Mouse (Mus musculus) c-Kit-positive CD71-positive TER-119-positive erythroid progenitor cells, embryonic 14.5 days (primary cell): Measurements from ENCODE around the gene Brpf3.
"Not testable (repeated sequence)": the region's sequence is repeated elsewhere in the genome, so short reads cannot be mapped to it uniquely, and the experiment has no call there.

Source experiments
- DNase-seq: peaks from one replicate; pipeline ENCODE4 v3.0.0-alpha.2; 2013; ENCODE audit warnings: low spot score

The Brpf3 gene

GRCm38 (mm10) chr17:28799291-28800160 is 1.4 kb upstream of the Brpf3 start:
- no peak for DNase-seq

DNA sequence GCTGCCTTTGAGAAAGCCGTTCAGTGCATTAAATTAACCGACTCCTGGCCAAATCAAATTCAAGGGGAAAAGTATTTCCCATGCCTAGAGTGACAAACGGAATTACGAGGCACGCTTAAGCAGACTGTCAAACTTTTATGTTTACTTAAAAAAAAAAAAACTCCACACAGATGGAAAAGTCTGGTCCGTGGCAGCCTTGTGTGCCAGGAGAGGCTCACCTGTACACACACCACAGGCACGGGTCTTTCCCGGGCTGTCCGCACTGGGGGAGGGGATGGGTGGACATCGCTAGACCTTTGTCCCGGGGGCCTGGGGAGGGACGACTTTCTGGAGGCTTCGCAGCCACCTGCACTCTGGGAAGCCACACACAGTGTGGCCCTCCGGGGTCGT is 614 bp upstream of the Brpf3 start:
- no peak for DNase-seq

- peak; percentile 99 for DNase-seq
These were observed 650 bp downstream of the Brpf3 start for GRCm38 (mm10) chr17:28801474-28802005.

- DNase-seq: peak; percentile 52
These were observed 1.2 kb downstream of the Brpf3 start for GRCm38 (mm10) chr17:28802006-28802481.

GRCm38 (mm10) chr17:28803316-28803715 is 2.4 kb downstream of the Brpf3 start:
- DNase-seq: peak; percentile 57

DNA sequence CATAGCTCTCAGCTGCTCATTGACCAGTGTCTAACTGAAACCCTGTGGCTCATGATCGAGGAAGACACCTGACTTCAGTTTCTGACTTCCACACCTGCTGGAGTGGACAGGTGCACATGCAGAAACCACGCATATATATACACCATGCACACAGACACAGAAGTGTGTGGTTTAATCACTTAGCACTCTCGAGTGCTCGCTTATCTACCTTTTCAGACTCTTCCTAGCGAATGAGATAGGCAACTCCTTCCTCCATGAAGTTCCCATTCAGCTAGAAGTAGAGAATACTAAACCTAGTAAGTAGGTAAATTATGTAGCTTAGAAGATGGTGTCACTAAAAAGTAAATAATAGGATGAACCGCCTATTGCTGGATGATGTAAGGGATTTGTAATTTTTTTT is 4.1 kb downstream of the Brpf3 start:
- DNase-seq: no peak

DNA sequence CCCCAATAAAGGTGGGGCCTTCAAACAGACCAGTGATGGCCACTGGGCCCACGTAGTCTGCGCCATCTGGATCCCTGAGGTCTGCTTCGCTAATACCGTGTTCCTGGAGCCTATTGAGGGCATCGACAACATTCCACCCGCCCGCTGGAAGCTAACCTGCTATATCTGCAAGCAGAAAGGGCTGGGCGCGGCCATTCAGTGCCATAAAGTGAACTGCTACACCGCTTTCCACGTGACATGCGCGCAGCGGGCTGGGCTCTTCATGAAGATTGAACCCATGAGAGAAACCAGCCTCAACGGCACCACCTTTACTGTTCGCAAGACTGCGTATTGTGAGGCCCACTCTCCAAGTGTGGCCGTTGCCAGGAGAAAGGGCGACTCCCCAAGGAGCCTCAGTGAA is 5.9 kb downstream of the Brpf3 start:
- DNase-seq: no peak

- no peak for DNase-seq
These were observed 7.8 kb downstream of the Brpf3 start for GRCm38 (mm10) chr17:28808714-28809113.

- peak; percentile 75 for DNase-seq
These were observed 8.4 kb downstream of the Brpf3 start for GRCm38 (mm10) chr17:28809175-28809831.

- DNase-seq: no peak
These were observed 11.5 kb downstream of the Brpf3 start for GRCm38 (mm10) chr17:28812345-28812744.

GRCm38 (mm10) chr17:28814529-28815097 is 13.7 kb downstream of the Brpf3 start:
- no peak for DNase-seq

GRCm38 (mm10) chr17:28815384-28816004 is 14.6 kb downstream of the Brpf3 start:
- no peak for DNase-seq

GRCm38 (mm10) chr17:28816326-28816725 is 15.4 kb downstream of the Brpf3 start:
- DNase-seq: not testable (repeated sequence)

GRCm38 (mm10) chr17:28816875-28817811 is 16.3 kb downstream of the Brpf3 start:
- DNase-seq: no peak

DNA sequence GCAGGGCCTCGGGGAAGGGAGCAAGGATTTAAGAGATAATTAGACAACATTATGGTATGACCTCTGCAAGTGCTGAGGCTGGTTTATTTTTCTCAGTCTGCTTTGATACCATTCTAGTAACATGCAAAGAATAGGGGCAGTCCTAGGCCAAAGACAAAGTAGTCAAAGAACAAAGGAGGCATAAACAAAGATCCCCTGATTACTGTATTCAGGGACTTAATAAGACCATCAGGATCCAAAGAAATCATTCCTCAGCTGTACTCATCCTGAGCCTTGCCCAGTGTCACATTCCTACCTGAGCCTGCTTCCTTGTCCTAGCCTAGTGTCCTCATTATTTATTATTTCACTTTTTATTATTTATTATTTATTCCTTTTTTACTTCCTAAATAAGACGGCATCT is 19.3 kb downstream of the Brpf3 start:
- no peak for DNase-seq

DNA sequence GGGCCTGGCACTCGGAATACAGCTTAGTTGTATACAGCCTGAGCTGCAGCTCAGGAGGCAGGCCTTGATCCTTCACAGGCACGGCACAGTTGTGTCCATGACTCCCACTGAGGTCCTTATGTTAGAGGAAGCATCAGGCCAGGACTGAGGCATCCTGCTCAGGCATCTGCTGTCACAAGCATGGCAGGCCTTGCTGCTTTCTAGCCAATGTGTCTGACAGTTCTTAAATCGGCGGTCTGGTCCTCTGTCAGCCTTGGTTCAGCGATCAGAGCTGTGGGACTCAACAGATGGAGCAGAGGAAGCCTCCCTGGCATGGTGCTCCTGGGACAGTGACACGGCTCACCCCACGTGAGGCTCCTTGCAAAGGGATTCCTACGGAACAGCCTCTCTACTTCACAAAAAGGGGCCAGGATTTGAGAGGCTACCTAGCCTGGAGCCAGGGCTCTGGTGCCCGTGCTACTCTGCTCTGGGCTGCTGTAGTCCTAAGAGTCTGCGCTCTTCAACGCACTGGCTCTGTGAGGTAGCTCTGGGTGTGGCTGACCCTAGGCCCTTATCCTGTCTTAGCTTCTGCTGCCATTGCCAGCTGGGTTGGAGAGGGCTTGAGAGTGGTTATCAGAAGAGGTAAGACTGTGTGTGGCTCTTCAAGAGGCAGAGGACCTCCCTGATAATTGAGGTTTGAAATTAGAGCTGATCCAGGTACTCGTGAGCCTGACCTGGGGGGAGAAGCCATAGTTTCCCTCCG is 22.3 kb downstream of the Brpf3 start:
- DNase-seq: peak; percentile 92

GRCm38 (mm10) chr17:28823749-28824148 is 22.9 kb downstream of the Brpf3 start:
- no peak for DNase-seq

GRCm38 (mm10) chr17:28824896-28825295 is 24.0 kb downstream of the Brpf3 start:
- no peak for DNase-seq

DNA sequence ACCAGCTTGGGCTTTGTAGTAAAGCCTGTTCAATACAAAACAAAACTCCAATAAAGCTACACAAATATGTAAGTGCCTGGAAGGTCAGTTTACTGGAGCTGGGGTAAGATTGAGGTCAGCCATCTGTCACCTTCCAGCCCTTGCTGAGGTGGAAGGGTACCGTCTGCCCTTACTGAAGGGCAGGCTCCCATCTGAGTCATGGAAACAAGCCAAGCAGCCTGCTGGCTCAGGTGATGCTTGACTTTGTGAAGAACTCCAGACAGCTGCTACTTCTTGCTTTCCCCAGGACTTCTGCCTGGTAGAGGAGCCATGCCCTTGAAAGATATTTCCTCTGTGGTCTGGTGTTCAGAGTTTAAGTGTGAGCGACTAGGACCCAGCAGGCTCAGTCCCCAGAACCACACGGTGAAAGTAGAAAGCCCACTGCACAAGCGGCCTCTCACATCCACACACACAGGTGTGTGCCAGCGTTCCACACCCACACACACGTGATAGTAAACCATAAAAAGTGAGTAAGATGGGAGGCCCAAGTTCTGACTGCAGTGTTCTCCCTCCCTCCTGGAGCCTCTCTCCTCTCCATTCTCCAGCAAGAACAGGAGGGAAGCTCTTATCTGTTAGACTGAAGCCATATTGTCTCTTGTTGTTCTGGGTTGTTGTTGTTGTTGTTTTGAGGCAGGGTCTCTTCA is 24.6 kb downstream of the Brpf3 start:
- no peak for DNase-seq
